Mouse (Mus musculus) left cerebral cortex, adult 18-20 months (tissue): ENCODE data around the gene Cyp4a31. TPM values are rescaled to one million over a fixed set of nuclear protein-coding genes. Genes with fewer than 3 reads are reported as not detected.
"Not testable (repeated sequence)": the region's sequence is repeated elsewhere in the genome, so short reads cannot be mapped to it uniquely, and the experiment has no call there.

ENCODE experiments used
- DNase-seq, 2 experiments: peaks; one replicate each; pipeline ENCODE4 v3.0.0; 2021 to 2022; ENCODE audit warnings: low spot score in 2 of 2, mixed read lengths in 1 of 2
- long read RNA-seq, 2 experiments: library from polyadenylated mRNA; stranded (forward); transcript quantifications; one replicate each; pipeline ENCODE4 v2.0.0; 2021
- total RNA-seq, 2 experiments: library from RNA; stranded (reverse); gene quantifications; 2 replicates each; pipeline ENCODE4 v1.2.3; 2021

The Cyp4a31 gene
- not detected for total RNA-seq
- long read RNA-seq, experiment 1: 0 reads
- long read RNA-seq, experiment 2: 0 reads

- no peak for DNase-seq
Measured at GRCm38 (mm10) chr4:115563401-115563800, at the start of gene Cyp4a31. Gene Cyp4a31, plus strand, starts transcription at chr4:115563649.

DNA sequence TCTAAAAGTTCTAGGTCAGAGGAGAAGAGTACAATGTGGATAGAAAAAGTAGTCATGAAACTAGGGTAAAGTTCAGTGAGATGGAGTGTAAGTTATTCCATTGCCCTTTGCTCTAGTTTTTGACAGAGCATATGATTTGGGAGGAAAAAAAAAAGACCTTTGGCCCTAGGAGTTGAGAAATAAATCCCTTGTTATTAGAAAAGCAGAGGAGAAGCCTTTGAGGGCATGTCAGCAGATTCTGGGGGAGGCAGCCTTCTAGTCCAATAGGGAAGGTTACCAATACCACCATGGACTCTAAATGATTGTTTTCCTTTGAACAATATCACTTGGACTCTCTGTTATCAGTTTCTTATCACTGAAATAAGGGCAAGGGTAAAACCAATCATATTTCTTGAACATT lies 49.5 kb upstream of the Cyp4a31 start:
- not testable (repeated sequence) for DNase-seq

DNA sequence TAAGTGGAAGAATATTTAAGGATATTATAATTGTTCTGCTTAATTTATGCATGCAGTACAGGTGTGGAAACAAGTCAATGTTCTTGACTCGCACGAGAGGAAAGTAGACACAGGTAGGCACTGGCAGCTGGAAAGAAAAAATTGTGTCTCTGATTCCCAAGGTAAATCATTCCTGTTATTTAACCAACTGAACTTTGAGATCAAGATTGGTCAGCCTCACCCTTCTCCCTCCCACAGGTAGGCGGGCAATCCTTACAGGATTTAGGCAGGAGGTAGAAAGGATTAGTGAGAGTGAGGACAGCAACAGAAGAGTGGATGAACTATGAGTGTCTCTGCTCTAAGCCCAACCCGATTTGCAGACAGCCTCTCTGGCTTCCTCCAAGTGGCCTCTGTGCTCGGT lies 45.4 kb upstream of the Cyp4a31 start, which contains the start of gene Cyp4a10:
TSS of gene Cyp4a10 (plus strand) at position 265 of the 400 bp plus-strand sequence.
- DNase-seq: not testable (repeated sequence)

GRCm38 (mm10) chr4:115519444-115519843 lies 44.0 kb upstream of the Cyp4a31 start:
- DNase-seq: no peak

- DNase-seq: no peak
Measured at GRCm38 (mm10) chr4:115521766-115522165, 41.7 kb upstream of the Cyp4a31 start.

- no peak for DNase-seq
Measured at GRCm38 (mm10) chr4:115545101-115545500, 18.3 kb upstream of the Cyp4a31 start.

DNA sequence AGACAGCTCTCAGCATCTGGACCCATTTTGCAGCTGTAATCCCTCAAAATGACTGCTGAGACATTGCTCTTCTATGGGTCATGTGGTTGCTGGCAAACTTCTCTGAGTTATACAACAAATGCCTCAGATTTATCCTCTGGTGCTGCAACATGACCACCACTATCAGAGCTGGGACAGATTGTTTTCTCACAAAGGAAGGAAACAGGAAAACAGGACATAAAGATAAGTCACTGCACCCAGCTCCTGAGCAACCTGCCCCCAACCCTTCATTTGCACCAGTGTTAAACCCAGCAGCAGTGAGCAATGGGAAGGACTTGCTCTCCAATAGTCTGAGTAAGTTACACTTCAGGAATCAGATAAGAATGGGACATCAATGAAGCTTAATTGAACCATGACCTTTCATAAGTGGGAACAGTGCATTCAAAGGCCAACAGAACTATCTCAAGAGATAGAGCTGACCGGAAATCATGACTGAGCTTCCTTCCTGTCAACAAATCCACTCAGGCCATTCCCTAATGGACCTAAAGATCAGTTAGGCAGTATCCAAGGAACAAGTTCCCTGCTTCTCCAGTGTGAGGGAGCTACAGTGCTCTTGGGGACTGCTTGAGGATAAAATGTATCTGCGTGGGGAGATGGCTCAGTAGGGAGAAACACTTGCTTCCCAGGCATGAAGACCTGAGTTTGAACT lies 17.2 kb upstream of the Cyp4a31 start:
- no peak for DNase-seq

DNA sequence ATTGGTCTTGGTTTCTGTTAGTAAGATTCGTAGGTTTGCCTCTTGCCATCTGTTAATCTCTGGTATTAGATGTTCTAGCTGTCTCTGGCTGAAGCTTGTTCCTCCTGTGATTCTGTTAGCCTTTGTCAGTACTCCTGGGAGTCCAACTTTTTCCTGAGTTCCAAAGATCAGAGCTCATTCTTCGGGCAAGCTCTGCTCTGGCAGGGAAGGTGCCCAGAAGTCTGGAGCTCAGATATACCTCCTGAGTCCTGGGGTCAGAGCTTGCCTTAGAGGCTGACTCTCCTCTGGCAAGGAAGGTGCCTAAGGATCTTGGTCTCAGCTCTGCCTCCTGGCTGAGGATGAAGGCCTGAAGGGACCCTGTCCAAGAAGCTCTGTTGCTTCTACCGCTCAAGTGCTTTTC lies 10.7 kb upstream of the Cyp4a31 start:
- DNase-seq: no peak

GRCm38 (mm10) chr4:115555513-115555912 lies 7.9 kb upstream of the Cyp4a31 start:
- DNase-seq: no peak

DNA sequence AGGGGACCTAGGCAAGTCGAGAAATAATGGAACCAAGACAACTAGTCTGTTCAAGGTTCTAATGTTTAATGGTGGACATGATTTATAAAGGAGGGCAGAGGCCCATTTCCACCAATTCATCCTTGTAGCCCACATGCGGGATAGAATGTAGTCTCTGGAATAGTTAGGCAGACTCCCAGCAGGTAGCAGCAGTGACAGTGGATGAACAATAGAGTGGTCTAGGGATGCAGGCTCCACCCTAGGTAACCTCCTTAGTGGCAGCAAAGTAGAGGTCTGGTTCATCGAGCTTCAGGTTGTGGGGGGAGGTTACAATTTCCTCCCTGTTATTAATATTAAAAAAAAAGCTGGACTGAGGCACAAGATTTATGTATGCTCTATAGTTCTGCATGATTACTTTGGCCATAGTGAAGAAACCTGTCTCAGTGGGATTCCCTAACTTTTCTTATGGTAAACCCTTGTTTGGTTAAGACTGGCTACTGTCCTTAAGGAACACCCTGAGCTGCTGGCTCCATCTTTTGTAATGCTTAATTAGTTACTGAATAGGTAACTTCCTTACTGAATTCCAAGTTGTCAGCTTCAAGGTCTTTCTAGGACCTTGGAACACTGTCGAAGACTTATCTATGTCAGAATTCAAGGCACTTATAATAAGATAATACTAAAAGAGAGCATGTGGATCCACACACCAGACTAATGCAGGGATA lies 5.4 kb upstream of the Cyp4a31 start:
- no peak for DNase-seq

DNA sequence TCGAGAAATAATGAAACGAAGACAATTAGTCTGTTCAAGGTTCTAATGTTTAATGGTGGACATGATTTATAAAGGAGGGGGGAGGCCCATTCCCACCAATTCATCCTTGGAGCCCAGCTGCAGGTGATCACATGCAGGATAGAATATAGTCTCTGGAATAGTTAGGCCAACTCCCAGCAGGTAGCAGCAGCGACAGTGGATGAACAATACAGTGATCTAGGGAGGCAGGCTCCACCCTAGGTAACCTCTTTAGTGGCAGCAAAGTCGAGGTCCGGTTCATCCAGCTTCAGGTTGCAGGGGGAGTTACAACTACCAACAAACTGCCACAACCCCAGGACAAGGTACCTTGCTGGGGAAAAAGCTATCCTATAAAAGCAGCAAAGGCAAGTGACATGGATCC lies 2.2 kb upstream of the Cyp4a31 start:
- DNase-seq: not testable (repeated sequence)

DNA sequence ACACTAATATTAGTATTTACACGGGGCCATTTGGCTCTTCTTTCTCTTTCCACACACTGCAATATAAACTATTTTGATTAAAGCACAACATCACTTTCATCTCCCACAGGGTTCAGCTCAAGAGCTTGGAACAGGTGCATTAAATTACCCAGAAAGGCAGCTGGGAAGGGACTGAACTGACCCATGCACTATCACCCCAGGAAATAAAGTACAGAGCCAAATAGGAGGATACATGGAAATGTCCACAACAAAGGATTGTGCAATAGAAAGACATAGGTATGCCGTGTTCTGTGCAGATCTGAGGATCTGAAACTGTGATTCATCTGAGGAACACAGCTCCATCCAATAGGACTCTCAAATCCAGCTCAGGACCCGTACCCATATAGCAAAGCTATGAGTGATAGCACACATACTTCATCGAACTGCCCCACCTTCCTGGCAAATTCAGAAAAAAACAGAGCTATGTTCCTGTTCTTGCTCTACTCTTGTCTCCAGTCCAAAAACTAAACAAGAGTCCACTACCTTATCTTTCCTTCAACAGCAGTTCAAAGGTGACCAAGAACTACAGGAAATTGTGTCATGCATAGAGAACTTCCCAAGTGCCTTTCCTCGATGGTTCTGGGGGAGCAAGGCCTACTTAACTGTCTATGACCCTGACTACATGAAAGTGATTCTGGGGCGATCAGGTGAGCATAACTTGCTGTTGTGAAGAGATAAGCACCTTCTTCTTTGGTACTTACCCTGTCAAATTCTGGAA lies 1.2 kb downstream of the Cyp4a31 start:
- not testable (repeated sequence) for DNase-seq

DNA sequence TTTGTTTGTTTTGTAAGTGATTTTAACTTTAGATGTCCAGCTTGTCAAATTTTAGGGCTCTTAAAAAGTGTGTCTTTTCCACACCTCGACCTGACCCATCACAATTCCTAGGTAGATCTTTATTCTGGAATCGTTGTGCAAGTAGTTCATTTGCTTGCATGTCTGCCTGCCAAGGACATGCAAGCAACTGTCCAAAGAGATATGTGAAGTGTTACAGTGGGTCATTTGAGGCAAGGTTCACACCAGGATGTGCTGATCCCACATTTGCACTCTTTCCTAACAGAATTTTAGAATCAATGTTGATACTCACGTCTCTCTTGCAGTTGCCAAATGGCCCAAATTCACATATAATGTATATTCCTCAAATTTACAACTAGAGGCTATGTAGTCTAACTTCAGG lies 11.8 kb downstream of the Cyp4a31 start:
- DNase-seq: no peak

DNA sequence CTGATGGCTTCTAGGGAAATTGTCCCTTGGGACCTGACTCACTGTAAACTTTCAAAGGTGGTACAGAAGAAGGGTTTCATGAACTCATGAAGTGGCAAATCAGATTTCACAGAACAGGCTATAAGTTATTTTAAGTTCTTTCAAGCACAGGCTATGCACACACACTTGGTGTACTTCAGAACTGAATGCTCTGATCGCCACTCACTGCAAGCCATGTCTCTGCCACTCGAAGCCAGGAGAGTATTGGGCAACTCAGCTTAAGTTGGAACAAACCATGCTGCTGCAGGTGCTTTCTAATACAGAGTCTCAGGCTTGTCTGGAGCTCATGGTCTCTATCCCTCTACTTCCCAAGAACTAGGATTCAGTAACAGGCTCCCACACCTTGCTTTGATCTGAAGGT lies 12.3 kb downstream of the Cyp4a31 start:
- no peak for DNase-seq

DNA sequence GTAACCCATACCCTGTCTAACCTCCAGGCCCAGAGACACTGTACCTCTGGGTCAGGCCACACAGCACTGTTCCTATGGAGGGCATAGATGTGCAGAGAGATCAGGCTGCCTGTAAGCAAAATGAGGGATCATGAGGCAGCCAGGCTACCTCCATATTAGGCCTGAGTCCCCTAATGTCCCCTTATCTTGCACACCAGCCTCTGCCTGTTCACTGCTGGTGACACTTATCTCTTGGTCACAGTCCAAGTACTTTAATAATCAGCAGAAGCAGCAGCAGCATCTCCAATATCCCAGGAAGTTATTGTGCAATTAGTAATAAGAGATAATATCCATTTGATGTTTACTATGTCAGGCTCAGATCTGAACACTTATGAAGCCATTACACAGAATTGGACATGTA lies 19.6 kb downstream of the Cyp4a31 start:
- no peak for DNase-seq

DNA sequence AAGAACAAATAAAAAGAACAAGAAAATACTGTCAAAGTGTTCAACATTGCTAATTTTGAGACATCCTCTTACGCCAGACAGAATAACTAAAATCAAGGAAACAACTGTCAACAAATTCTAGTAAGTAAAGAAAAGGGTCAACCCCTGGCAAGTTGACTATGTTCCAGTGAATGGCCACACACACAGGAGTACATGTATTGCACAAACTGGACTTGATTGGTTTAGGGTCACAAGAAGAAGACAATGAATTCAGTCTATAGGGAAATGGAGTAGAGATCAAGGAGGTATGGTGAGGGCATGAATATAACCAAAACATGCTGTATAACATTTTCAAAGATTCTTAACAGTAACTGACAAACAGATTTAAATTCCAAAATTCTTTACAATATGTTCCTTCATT lies 32.9 kb downstream of the Cyp4a31 start:
- DNase-seq: no peak

- no peak for DNase-seq
Measured at GRCm38 (mm10) chr4:115596824-115597336, 33.4 kb downstream of the Cyp4a31 start.

- DNase-seq: not testable (repeated sequence)
Measured at GRCm38 (mm10) chr4:115600611-115601010, 37.2 kb downstream of the Cyp4a31 start, which contains the start of gene Cyp4a32. Gene Cyp4a32, plus strand, starts transcription at chr4:115600969.

DNA sequence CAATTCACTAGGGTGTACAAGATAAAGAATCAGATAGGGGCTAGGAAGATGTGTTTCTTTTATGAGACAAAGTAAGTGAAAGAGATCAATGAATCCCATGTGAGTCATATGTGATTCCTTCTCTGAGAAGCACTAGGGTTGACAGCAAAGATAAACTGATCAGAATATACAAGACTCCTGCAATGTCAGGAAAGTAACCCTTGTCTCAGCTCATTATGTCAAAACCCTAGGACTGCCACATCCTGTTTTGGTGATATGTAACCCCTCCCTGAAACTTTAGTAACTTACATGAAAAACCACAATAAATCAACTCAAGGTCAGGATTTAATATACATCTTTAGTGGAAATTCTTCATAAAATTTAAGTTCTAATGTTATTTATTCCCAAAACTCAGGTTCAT lies 50.6 kb downstream of the Cyp4a31 start:
- no peak for DNase-seq

DNA sequence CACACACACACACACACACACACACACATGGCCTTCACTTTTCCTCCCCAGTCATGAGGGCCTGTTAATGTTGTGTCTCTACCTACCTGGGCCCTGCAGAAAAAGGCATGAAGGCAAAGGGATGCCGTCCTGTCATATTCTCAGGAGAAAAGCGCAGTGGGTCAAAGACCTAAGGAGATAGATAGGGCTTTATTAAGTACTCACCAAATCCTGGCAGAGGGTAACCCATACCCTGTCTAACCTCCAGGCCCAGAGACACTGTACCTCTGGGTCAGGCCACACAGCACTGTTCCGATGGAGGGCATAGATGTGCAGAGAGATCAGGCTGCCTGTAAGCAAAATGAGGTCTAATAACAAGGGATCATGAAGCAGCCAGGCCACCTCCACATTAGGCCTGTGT lies 62.1 kb downstream of the Cyp4a31 start:
- DNase-seq: not testable (repeated sequence)
